Mouse (Mus musculus): ENCODE data around the gene Sult2a6.

Sult2a6 gene

DNA sequence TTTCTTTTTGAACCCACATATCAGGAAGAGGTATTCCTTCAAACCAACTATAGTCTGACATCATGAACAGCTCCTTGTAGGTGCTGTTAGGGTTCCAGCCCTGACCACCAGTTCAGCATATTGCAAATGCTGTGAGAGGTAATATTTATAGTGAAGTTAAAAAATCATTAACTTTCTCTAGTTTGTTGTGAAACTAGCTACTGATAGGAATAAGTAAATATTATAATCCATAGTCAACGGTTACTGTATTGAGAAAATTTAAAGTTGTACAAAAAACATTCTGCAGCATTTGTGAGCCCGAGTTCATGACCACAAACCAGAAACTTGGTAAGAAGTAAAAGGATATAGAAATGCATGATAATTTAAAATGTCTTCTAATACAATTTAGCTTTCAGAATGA is at the start of gene Sult2a6:
Sult2a6 (minus strand) TSS at position 101 of the 400 bp plus-strand sequence.
- in situ Hi-C loops (cut with MboI, MseI), result no loop called here

DNA sequence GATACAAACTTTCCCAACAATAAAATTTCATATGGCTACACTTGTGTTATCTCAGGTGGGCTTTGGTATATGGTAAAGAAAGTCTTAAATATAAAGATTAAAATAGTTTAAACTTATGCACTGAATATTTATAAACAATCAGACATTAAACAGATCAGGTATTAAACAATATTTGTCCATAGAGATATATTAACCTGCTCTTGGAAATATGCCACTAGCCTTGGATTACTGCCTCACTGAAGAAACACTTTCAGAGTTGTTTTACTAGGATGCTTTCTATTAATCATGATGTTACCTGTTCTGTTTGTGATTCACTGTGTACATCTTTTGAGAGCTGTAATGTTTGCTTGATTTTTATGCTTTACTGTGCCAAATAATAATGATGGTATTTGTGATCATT is 39.4 kb downstream of the Sult2a6 start:
- in situ Hi-C loops (cut with MboI, MseI), result no loop called here

DNA sequence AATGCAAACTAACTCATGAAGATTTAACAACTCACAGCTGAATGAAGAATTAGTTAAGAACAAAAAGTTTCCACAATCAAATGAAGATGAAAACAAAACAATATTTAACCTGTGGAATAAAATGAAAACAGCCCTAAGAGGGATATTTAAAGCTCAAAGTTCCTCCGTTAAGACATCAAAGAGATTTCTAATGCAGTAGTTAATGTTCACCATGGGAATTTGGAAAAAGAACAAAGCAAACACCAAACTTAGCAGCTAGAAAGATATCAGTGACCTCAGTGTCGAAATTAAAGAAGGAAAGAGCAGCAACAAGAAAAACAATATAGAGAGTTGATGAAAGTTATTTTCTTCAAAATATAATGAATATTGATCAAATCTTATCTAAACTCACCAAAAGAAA is 51.3 kb downstream of the Sult2a6 start:
- in situ Hi-C loops (cut with MboI, MseI), result no loop called here

DNA sequence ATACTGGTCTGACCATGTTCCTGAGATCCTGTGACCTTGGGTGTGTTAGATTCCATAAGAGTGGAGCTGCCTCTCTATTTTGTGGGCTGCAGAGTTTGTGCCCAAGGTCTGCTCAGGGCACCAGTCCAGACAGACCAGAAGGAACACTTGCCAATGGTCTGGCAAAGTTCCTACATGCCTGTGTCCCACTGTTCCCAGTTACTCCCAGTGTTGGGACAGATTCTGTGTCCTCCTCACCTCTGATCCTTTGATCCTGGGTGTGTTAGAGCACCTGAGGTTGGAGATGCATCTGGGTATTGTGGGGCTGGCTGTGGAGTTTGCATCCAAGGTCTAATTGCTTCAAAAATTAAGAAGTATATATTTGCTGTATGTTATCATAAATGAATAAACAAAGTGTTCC is 52.2 kb downstream of the Sult2a6 start:
- in situ Hi-C loops (cut with MboI, MseI), result no loop called here

All from T-helper 1 cell (primary cell).